Mouse (Mus musculus): ENCODE data around the gene Gm17387. TPM values are rescaled to one million over a fixed set of nuclear protein-coding genes. Genes with fewer than 3 reads are reported as not detected.

The Gm17387 gene
- polyA plus RNA-seq, 1 experiment from 2014 or later, result not detected

DNA sequence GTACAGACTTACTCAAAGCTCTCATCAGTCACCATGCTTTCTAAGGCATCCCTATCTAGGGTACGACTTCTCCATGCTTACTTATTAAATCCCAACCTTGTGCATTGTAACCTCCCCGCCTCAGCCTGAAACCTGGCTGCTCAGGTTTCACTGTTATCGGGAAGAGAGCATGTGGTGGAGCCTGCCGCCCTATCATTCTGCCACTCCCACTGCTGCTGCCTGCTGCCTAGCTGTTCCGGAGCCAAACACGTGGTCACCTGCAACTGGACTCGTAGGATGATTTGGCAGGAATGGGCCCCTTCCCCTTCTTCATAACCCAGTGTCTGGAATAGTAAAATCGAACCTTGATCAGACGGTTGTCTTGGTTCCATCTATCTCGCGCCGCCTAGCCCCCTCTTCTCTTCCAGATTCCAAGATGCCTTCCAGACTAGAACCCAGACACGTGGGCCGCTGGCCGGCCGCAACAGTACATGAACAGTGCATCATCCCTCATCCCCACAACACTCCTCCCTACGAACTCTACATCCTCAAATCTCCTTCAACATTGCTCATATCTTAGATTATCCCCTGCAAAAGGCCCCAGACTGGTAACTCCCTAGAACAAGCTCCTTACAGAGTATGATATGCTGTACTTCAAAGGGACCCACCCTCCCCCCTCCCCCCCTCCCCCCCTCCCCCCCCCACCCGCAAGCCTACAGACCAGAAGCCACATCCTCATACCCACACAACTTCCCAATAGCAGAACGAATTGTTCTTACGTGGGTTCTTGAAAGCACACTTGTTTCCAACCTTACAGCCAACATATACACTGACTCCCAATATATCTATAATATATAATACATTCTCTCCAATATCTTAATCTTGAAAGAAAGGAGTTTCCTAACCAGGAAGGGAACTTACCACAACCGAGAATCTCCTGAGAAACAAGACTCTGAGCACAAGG lies 9.4 kb downstream of the Gm17387 start:
- H3K27ac ChIP-seq (ENCODE audit: low read length), result peak overlapping the region; percentile 61; the same call in 1 of the 2 replicates
- no peaks in the 10 kb centered on the region for H3K9me3 ChIP-seq (ENCODE audit: control insufficient read depth, low read depth, low read length)
- H3K9ac ChIP-seq (replicated peaks; ENCODE audit: low read depth, low read length), result no peak overlapping the region
- ATAC-seq (ENCODE audit: insufficient number of reproducible peaks, insufficient read depth, low FRiP score, low read depth), result no peak
- H3K27me3 ChIP-seq (ENCODE audit: control insufficient read depth, insufficient read depth, low read length), result no peaks in the 10 kb centered on the region
- WGBS, result 63% methylated on average over 20 of the region's 21 CpGs
- peaks cover 19% of the 10 kb centered on the region for H3K4me1 ChIP-seq (ENCODE audit: control insufficient read depth, insufficient read depth, low read length)
- H3K36me3 ChIP-seq (ENCODE audit: control insufficient read depth, insufficient read depth, low read length), result no peaks in the 10 kb centered on the region
- H3K4me2 ChIP-seq (replicated peaks; ENCODE audit: low read depth, low read length), result no peak overlapping the region
- no peak overlapping the region for H3K4me3 ChIP-seq (ENCODE audit: low read depth, low read length)

DNA sequence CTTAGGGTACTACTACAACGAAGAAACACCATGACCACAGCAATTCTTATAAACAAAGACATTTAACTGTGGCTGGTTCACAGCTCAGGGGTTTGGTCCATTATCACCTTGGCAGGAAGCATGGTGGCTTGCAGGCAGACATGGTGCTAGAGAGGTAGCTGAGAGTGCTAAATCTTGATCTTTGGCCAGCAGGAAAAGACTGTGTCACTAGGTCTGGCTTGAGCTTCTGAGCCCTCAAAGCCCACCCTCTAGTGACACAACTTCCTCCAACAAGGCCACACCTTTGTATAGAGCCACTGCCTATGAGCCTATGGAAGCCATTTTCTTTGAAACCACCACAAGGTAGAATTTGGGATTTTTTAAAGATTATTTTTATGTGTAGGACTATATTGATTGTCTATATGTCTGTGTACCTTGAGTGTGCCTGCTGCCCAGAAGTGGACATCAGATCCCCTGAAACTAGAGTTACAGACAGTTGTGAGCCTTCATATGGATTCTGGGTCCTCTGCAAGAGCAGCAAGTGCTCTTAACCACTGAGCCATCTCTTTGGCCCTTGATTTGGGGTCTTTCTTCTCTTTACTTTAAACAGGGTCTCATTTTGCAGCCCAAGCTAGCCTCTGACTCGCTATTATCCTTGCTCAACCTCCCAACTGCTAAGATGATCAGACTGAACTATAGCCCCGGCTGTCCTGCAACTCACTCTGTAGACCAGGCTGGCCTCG lies 10.6 kb downstream of the Gm17387 start:
- H3K9me3 ChIP-seq (ENCODE audit: control insufficient read depth, low read depth, low read length), result no peaks in the 10 kb centered on the region
- WGBS, result 95% methylated on average over 4 of the region's 4 CpGs
- H3K4me1 ChIP-seq (ENCODE audit: control insufficient read depth, insufficient read depth, low read length), result peaks cover 22% of the 10 kb centered on the region
- no peak overlapping the region for H3K4me3 ChIP-seq (ENCODE audit: low read depth, low read length)
- no peaks in the 10 kb centered on the region for H3K36me3 ChIP-seq (ENCODE audit: control insufficient read depth, insufficient read depth, low read length)
- H3K27ac ChIP-seq (ENCODE audit: low read length), result no peak overlapping the region
- H3K9ac ChIP-seq (replicated peaks; ENCODE audit: low read depth, low read length), result no peak overlapping the region
- no peak overlapping the region for H3K4me2 ChIP-seq (replicated peaks; ENCODE audit: low read depth, low read length)
- H3K27me3 ChIP-seq (ENCODE audit: control insufficient read depth, insufficient read depth, low read length), result no peaks in the 10 kb centered on the region
- no peak for ATAC-seq (ENCODE audit: insufficient number of reproducible peaks, insufficient read depth, low FRiP score, low read depth)

DNA sequence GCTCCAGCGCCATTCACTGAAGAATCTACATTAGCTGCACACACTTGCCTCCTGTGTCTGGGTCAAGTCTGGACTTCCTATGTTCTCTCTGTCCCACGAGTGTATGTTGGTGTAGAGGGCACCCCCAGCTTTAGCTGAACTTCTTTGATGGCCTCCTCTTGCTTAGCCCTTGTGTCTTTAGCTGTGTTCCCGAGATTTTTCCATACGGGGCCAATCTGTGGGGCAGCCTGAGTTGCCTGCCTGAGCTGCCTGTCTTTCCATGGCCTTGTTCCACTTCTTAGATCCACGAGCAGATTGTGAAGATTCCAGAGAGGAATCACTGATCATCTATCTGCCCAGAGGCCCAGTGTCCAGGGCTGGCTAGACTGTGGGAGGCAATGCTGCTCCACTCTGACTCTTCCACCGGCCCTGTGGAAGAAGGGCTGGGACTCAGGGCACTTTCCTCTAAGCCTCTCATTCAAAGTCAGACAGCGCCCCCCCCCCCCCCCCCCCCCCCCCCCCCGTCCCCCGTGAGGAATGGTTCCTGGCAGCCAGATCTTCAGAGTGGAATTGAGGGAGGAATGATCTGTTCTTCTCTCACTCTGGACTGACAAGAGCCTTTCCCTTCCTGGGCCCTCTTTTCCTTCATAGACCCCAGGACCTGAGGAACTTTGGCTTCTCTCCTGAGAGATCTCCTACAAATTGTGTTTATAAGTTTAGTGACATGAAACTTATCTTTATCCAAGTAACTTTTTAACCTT lies 12.1 kb downstream of the Gm17387 start:
- ATAC-seq (ENCODE audit: insufficient number of reproducible peaks, insufficient read depth, low FRiP score, low read depth), result no peak
- no peak overlapping the region for H3K9ac ChIP-seq (replicated peaks; ENCODE audit: low read depth, low read length)
- H3K36me3 ChIP-seq (ENCODE audit: control insufficient read depth, insufficient read depth, low read length), result no peaks in the 10 kb centered on the region
- peaks cover 22% of the 10 kb centered on the region for H3K4me1 ChIP-seq (ENCODE audit: control insufficient read depth, insufficient read depth, low read length)
- H3K4me3 ChIP-seq (ENCODE audit: low read depth, low read length), result no peak overlapping the region
- H3K4me2 ChIP-seq (replicated peaks; ENCODE audit: low read depth, low read length), result 0 out of 2 replicates have a peak overlapping the region, but pooled peaks have one; percentile 28
- 26% methylated on average over 6 of the region's 9 CpGs for WGBS
- H3K9me3 ChIP-seq (ENCODE audit: control insufficient read depth, low read depth, low read length), result no peaks in the 10 kb centered on the region
- H3K27ac ChIP-seq (ENCODE audit: low read length), result peak overlapping the region; percentile 90
- H3K27me3 ChIP-seq (ENCODE audit: control insufficient read depth, insufficient read depth, low read length), result no peaks in the 10 kb centered on the region

- Histone ChIP-seq H3K4me2 (replicated peaks; ENCODE audit: low read depth, low read length) (no peak overlapping the region), H3K27me3 (ENCODE audit: control insufficient read depth, insufficient read depth, low read length) (no peaks in the 10 kb centered on the region), H3K9me3 (ENCODE audit: control insufficient read depth, low read depth, low read length) (no peaks in the 10 kb centered on the region), H3K9ac (replicated peaks; ENCODE audit: low read depth, low read length) (no peak overlapping the region), H3K4me3 (ENCODE audit: low read depth, low read length) (no peak overlapping the region), H3K36me3 (ENCODE audit: control insufficient read depth, insufficient read depth, low read length) (no peaks in the 10 kb centered on the region), H3K4me1 (ENCODE audit: control insufficient read depth, insufficient read depth, low read length) (peaks cover 22% of the 10 kb centered on the region), H3K27ac (ENCODE audit: low read length) (peak overlapping the region; percentile 90)
- peak; percentile 78 for ATAC-seq (ENCODE audit: insufficient number of reproducible peaks, insufficient read depth, low FRiP score, low read depth)
- 5% methylated on average over 5 of the region's 5 CpGs for WGBS
Observed at GRCm38 (mm10) chr7:141041661-141042060, 12.7 kb downstream of the Gm17387 start.

DNA sequence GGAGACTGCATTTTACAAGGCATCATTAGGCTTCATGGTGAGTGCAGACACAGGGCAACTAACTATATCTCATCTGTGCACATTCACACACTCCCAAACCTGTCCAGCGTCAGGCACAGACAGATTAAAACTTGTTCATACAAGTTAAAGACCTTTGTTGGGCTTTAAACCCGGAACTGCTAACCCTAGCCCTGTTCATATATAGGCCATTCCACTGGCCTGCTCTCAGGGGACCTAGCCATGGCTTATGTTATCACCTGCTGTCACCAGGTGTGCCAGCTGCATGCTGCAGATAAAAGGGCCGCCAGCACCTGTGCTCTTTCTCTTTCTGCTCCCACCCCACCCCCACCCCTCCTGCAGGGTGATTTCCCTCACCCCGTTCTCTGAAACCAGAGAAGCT lies 13.6 kb downstream of the Gm17387 start:
- H3K4me2 ChIP-seq (replicated peaks; ENCODE audit: low read depth, low read length), result no peak overlapping the region
- H3K9me3 ChIP-seq (ENCODE audit: control insufficient read depth, low read depth, low read length), result no peaks in the 10 kb centered on the region
- H3K27me3 ChIP-seq (ENCODE audit: control insufficient read depth, insufficient read depth, low read length), result no peaks in the 10 kb centered on the region
- H3K4me1 ChIP-seq (ENCODE audit: control insufficient read depth, insufficient read depth, low read length), result peaks cover 31% of the 10 kb centered on the region
- WGBS, result 35% methylated on average over 4 of the region's 4 CpGs
- H3K9ac ChIP-seq (replicated peaks; ENCODE audit: low read depth, low read length), result no peak overlapping the region
- no peaks in the 10 kb centered on the region for H3K36me3 ChIP-seq (ENCODE audit: control insufficient read depth, insufficient read depth, low read length)
- peak; percentile 44 for ATAC-seq (ENCODE audit: insufficient number of reproducible peaks, insufficient read depth, low FRiP score, low read depth)
- H3K27ac ChIP-seq (ENCODE audit: low read length), result peak overlapping the region; percentile 87
- no peak overlapping the region for H3K4me3 ChIP-seq (ENCODE audit: low read depth, low read length)

DNA sequence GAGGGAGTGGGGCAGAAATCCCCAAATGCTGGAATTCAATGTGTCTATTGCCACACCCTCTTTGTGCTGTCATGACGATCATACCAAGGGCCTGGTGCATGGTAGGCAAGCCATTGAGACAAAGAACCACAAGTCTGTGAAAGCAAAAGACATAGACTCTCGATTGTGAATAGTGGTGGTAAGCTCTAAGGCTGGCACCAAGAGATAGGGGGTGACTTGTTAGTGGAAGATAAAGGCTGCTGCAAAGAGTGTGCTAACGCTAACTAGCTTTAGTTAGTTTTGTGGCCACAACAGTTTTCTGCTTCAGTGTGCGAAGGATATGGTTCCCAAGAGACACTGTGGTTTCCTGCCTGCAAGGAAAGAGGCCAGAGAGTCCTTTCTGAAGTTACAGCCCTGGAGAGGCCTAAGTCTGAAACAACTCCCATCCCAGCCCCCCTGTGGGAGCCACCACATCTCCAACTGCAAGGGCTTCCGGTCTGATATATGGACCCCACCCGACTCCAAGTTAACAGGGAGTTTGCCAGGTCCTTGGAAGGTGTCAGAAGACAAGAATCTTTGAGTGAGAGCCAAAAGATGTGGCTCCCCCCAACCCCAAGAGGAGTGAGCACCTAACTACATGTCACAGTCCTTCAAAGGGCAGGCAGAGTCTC lies 18.1 kb downstream of the Gm17387 start:
- no peak overlapping the region for H3K9ac ChIP-seq (replicated peaks; ENCODE audit: low read depth, low read length)

GRCm38 (mm10) chr7:141047581-141048225 lies 18.8 kb downstream of the Gm17387 start:
- Histone ChIP-seq H3K27ac (ENCODE audit: low read length) (peak overlapping the region; percentile 92), H3K9ac (replicated peaks; ENCODE audit: low read depth, low read length) (no peak overlapping the region; the same call in 1 of the 2 replicates), H3K4me3 (ENCODE audit: low read depth, low read length) (peak overlapping the region; percentile 26), H3K4me2 (replicated peaks; ENCODE audit: low read depth, low read length) (peak overlapping the region; percentile 82), H3K9me3 (ENCODE audit: control insufficient read depth, low read depth, low read length) (no peaks in the 10 kb centered on the region), H3K4me1 (ENCODE audit: control insufficient read depth, insufficient read depth, low read length) (peaks cover 25% of the 10 kb centered on the region), H3K36me3 (ENCODE audit: control insufficient read depth, insufficient read depth, low read length) (no peaks in the 10 kb centered on the region), H3K27me3 (ENCODE audit: control insufficient read depth, insufficient read depth, low read length) (no peaks in the 10 kb centered on the region)
- 9% methylated on average over 15 of the region's 19 CpGs for WGBS
- peak; percentile 88 for ATAC-seq (ENCODE audit: insufficient number of reproducible peaks, insufficient read depth, low FRiP score, low read depth)

More for the DNA sequence above, 18.1 kb downstream of the Gm17387 start:
- Histone ChIP-seq H3K27me3 (ENCODE audit: control insufficient read depth, insufficient read depth, low read length) (no peaks in the 10 kb centered on the region), H3K9me3 (ENCODE audit: control insufficient read depth, low read depth, low read length) (no peaks in the 10 kb centered on the region), H3K27ac (ENCODE audit: low read length) (peak overlapping the region; percentile 68; the same call in 1 of the 2 replicates), H3K4me1 (ENCODE audit: control insufficient read depth, insufficient read depth, low read length) (peaks cover 29% of the 10 kb centered on the region), H3K36me3 (ENCODE audit: control insufficient read depth, insufficient read depth, low read length) (no peaks in the 10 kb centered on the region), H3K4me2 (replicated peaks; ENCODE audit: low read depth, low read length) (no peak overlapping the region; the same call in 1 of the 2 replicates), H3K4me3 (ENCODE audit: low read depth, low read length) (no peak overlapping the region)
- ATAC-seq (ENCODE audit: insufficient number of reproducible peaks, insufficient read depth, low FRiP score, low read depth), result no peak
- WGBS, result 61% methylated on average over 6 of the region's 6 CpGs

All from stomach, embryonic 14.5 days (tissue).